Mouse (Mus musculus) adipocyte (in vitro differentiated cells): ENCODE results near the gene Lefty2.
A peak's percentile ranks its signal among the peaks of the same experiment; 100 is the strongest.

Source experiments
- DNase-seq: peaks from one replicate; pipeline ENCODE4 v3.0.0-alpha.2; 2016; ENCODE audit warnings: low spot score

Gene Lefty2

GRCm38 (mm10) chr1:180892808-180893207, at the start of gene Lefty2:
Gene Lefty2, plus strand, starts transcription at chr1:180893108.
- no peak for DNase-seq

GRCm38 (mm10) chr1:180848114-180848510, 44.8 kb upstream of the Lefty2 start:
- peak; percentile 94 for DNase-seq

GRCm38 (mm10) chr1:180848511-180849241, 44.2 kb upstream of the Lefty2 start:
- peak; percentile 96 for DNase-seq

- peak; percentile 63 for DNase-seq
Observed at GRCm38 (mm10) chr1:180849701-180850301, 43.1 kb upstream of the Lefty2 start.

GRCm38 (mm10) chr1:180850316-180851270, 42.3 kb upstream of the Lefty2 start, which contains the start of gene Sde2:
Gene Sde2, plus strand, starts transcription at chr1:180851127.
- DNase-seq = peak; percentile 100

- no peak for DNase-seq
Observed at GRCm38 (mm10) chr1:180858763-180859162, 34.1 kb upstream of the Lefty2 start.

GRCm38 (mm10) chr1:180860030-180860429, 32.9 kb upstream of the Lefty2 start:
- no peak for DNase-seq

- DNase-seq = peak; percentile 81
Observed at GRCm38 (mm10) chr1:180863606-180864005, 29.3 kb upstream of the Lefty2 start.

- no peak for DNase-seq
Observed at GRCm38 (mm10) chr1:180866001-180866400, 26.9 kb upstream of the Lefty2 start.

GRCm38 (mm10) chr1:180870122-180870650, 22.7 kb upstream of the Lefty2 start:
- DNase-seq = no peak

GRCm38 (mm10) chr1:180873861-180874484, 18.9 kb upstream of the Lefty2 start:
- DNase-seq = peak; percentile 54

- DNase-seq = no peak
Observed at GRCm38 (mm10) chr1:180874615-180875014, 18.3 kb upstream of the Lefty2 start.

- DNase-seq = no peak
Observed at GRCm38 (mm10) chr1:180875126-180875525, 17.8 kb upstream of the Lefty2 start.

- no peak for DNase-seq
Observed at GRCm38 (mm10) chr1:180877466-180877865, 15.4 kb upstream of the Lefty2 start.

GRCm38 (mm10) chr1:180881768-180882167, 11.1 kb upstream of the Lefty2 start:
- DNase-seq = no peak

- DNase-seq = no peak
Observed at GRCm38 (mm10) chr1:180883731-180884130, 9.2 kb upstream of the Lefty2 start.

GRCm38 (mm10) chr1:180884484-180884883, 8.4 kb upstream of the Lefty2 start:
- no peak for DNase-seq

GRCm38 (mm10) chr1:180888556-180889042, 4.3 kb upstream of the Lefty2 start:
- DNase-seq = peak; percentile 98

- no peak for DNase-seq
Observed at GRCm38 (mm10) chr1:180889172-180889571, 3.7 kb upstream of the Lefty2 start.

GRCm38 (mm10) chr1:180889841-180890240, 3.1 kb upstream of the Lefty2 start:
- peak; percentile 61 for DNase-seq
